Mouse (Mus musculus) MEL (cell line): ENCODE data around the gene Synpo2. TPM values are rescaled to one million over a fixed set of nuclear protein-coding genes. Genes with fewer than 3 reads are reported as not detected.

Experiments
- DNase-seq: peaks from one replicate; pipeline ENCODE4 v3.0.0; 2011; ENCODE audit warnings: low read depth, low spot score
- H3K27ac ChIP-seq: 2 replicates; pipeline ENCODE4 v1.5.1; 2012; ENCODE audit warnings: low read depth, mild to moderate bottlenecking, control low read depth, low read length, moderate library complexity; ENCODE audit not compliant: control insufficient read depth
- H3K27me3 ChIP-seq, 2 experiments: fragments of 150-350 bp in 1 of 2; sonication (generic) in 1 of 2; 2 replicates each; pipeline ENCODE4 v1.6.1; 2012; ENCODE audit warnings: low read length in 2 of 2, mild to moderate bottlenecking in 2 of 2, improper control_type of control experiment in 1 of 2, moderate library complexity in 1 of 2; ENCODE audit not compliant: insufficient read depth in 2 of 2, control insufficient read depth in 1 of 2
- H3K36me3 ChIP-seq, 2 experiments: 2 replicates each; pipeline ENCODE4 v1.6.1; 2012 to 2014; ENCODE audit warnings: low read length in 2 of 2, improper control_type of control experiment in 1 of 2, inconsistent platforms in 1 of 2, mild to moderate bottlenecking in 1 of 2; ENCODE audit not compliant: insufficient read depth in 2 of 2, control insufficient read depth in 1 of 2
- H3K4me1 ChIP-seq, 2 experiments: fragments of 150-350 bp in 1 of 2; sonication (generic) in 1 of 2; 2 replicates each; pipeline ENCODE4 v1.6.1; 2012; ENCODE audit warnings: low read length in 2 of 2, improper control_type of control experiment in 1 of 2, mild to moderate bottlenecking in 1 of 2; ENCODE audit not compliant: insufficient read depth in 2 of 2, control insufficient read depth in 1 of 2
- H3K4me3 ChIP-seq, 2 experiments: fragments of 150-350 bp in 1 of 2; sonication (generic) in 1 of 2; 2 replicates each; pipeline ENCODE4 v1.5.1; 2012; ENCODE audit warnings: low read depth in 2 of 2, low read length in 2 of 2, mild to moderate bottlenecking in 2 of 2, moderate library complexity in 2 of 2, control low read depth in 1 of 2, improper control_type of control experiment in 1 of 2; ENCODE audit not compliant: control insufficient read depth in 1 of 2, insufficient read depth in 1 of 2
- H3K79me2 ChIP-seq: 2 replicates; pipeline ENCODE4 v1.6.1; 2012; ENCODE audit warnings: mild to moderate bottlenecking, low read length, moderate library complexity; ENCODE audit not compliant: control insufficient read depth, poor library complexity, insufficient read depth
- H3K9ac ChIP-seq: 2 replicates; pipeline ENCODE4 v1.6.1; 2012; ENCODE audit warnings: low read depth, mild to moderate bottlenecking, control low read depth, low read length, moderate library complexity; ENCODE audit not compliant: control insufficient read depth, poor library complexity, severe bottlenecking
- H3K9me3 ChIP-seq: fragments of 150-350 bp; sonication (generic); replicated peaks from 2 replicates; pipeline ENCODE4 v1.6.1; 2012; ENCODE audit warnings: mild to moderate bottlenecking, low read length, improper control_type of control experiment, moderate library complexity; ENCODE audit not compliant: insufficient read depth
- BHLHE40 ChIP-seq: IDR thresholded peaks from 2 replicates; pipeline ENCODE4 v1.6.1; 2012; ENCODE audit warnings: low read depth, mild to moderate bottlenecking, inconsistent platforms, low read length, improper control_type of control experiment, borderline replicate concordance
- CHD1 ChIP-seq: IDR thresholded peaks from 2 replicates; pipeline ENCODE4 v1.6.1; 2012; ENCODE audit warnings: low read depth, mild to moderate bottlenecking, inconsistent platforms, low read length, improper control_type of control experiment
- ELF1 ChIP-seq: IDR thresholded peaks from 2 replicates; pipeline ENCODE4 v1.6.1; 2014; ENCODE audit warnings: low read depth, mild to moderate bottlenecking, inconsistent platforms, low read length, improper control_type of control experiment, moderate library complexity
- EP300 ChIP-seq, 2 experiments: IDR thresholded peaks; 2 replicates each; pipeline ENCODE4 v1.6.1; 2011; ENCODE audit warnings: improper control_type of control experiment in 2 of 2, low read length in 2 of 2, low read depth in 1 of 2, mild to moderate bottlenecking in 1 of 2
- ETS1 ChIP-seq: IDR thresholded peaks from 2 replicates; pipeline ENCODE4 v1.6.1; 2012; ENCODE audit warnings: low read depth, mild to moderate bottlenecking, inconsistent platforms, low read length, improper control_type of control experiment, moderate library complexity
- GATA1 ChIP-seq: IDR thresholded peaks from 2 replicates; pipeline ENCODE4 v1.6.1; 2011; ENCODE audit warnings: low read depth, low read length, improper control_type of control experiment
- HCFC1 ChIP-seq: IDR thresholded peaks from 2 replicates; pipeline ENCODE4 v1.6.1; 2012; ENCODE audit warnings: low read depth, mild to moderate bottlenecking, inconsistent platforms, low read length, improper control_type of control experiment, moderate library complexity
- KAT2A ChIP-seq: conservative IDR thresholded peaks from 2 replicates; pipeline ENCODE4 v1.6.1; 2012; ENCODE audit warnings: low read depth, low read length, improper control_type of control experiment, inconsistent platforms
- MAFK ChIP-seq: IDR thresholded peaks from 2 replicates; pipeline ENCODE4 v1.6.1; 2011; ENCODE audit warnings: low read depth, mild to moderate bottlenecking, low read length, improper control_type of control experiment, borderline replicate concordance
- MAX ChIP-seq: IDR thresholded peaks from 2 replicates; pipeline ENCODE4 v1.6.1; 2011; ENCODE audit warnings: low read length, improper control_type of control experiment
- MAZ ChIP-seq: IDR thresholded peaks from 2 replicates; pipeline ENCODE4 v1.6.1; 2012; ENCODE audit warnings: low read depth, mild to moderate bottlenecking, inconsistent platforms, low read length, improper control_type of control experiment
- MEF2A ChIP-seq: IDR thresholded peaks from 2 replicates; pipeline ENCODE4 v1.6.1; 2014; ENCODE audit warnings: low read depth, mild to moderate bottlenecking, inconsistent platforms, low read length, improper control_type of control experiment; ENCODE audit not compliant: poor library complexity, insufficient replicate concordance, severe bottlenecking; ENCODE audit errors: extremely low read depth
- MXI1 ChIP-seq: IDR thresholded peaks from 2 replicates; pipeline ENCODE4 v1.6.1; 2011; ENCODE audit warnings: mild to moderate bottlenecking, low read depth, low read length, improper control_type of control experiment
- MYB ChIP-seq: IDR thresholded peaks from 2 replicates; pipeline ENCODE4 v1.6.1; 2011; ENCODE audit warnings: mild to moderate bottlenecking, low read depth, low read length, improper control_type of control experiment
- NELFE ChIP-seq: IDR thresholded peaks from 2 replicates; pipeline ENCODE4 v1.6.1; 2011; ENCODE audit warnings: low read depth, low read length, improper control_type of control experiment
- POLR2A ChIP-seq, 2 experiments: IDR thresholded peaks; 2 replicates each; pipeline ENCODE4 v1.6.1; 2011 to 2012; ENCODE audit warnings: low read length in 2 of 2, mild to moderate bottlenecking in 2 of 2, control low read depth in 1 of 2, improper control_type of control experiment in 1 of 2, low read depth in 1 of 2, moderate library complexity in 1 of 2; ENCODE audit not compliant: control insufficient read depth in 1 of 2, insufficient read depth in 1 of 2, poor library complexity in 1 of 2
- POLR2AphosphoS5 ChIP-seq: IDR thresholded peaks from 2 replicates; pipeline ENCODE4 v1.6.1; 2012; ENCODE audit warnings: low read depth, borderline replicate concordance, mild to moderate bottlenecking, inconsistent platforms, low read length, moderate library complexity, mixed read lengths
- RCOR1 ChIP-seq: IDR thresholded peaks from 2 replicates; pipeline ENCODE4 v1.6.1; 2012; ENCODE audit warnings: low read depth, mild to moderate bottlenecking, inconsistent platforms, low read length, improper control_type of control experiment
- TAL1 ChIP-seq: IDR thresholded peaks from 2 replicates; pipeline ENCODE4 v1.6.1; 2012; ENCODE audit warnings: mild to moderate bottlenecking, inconsistent platforms, low read length, moderate library complexity, mixed read lengths
- TBP ChIP-seq: IDR thresholded peaks from 2 replicates; pipeline ENCODE4 v1.8.0; 2011; ENCODE audit warnings: low read depth, low read length, improper control_type of control experiment
- TCF12 ChIP-seq: IDR thresholded peaks from 2 replicates; pipeline ENCODE4 v1.6.1; 2014; ENCODE audit warnings: low read depth, mild to moderate bottlenecking, inconsistent platforms, low read length, improper control_type of control experiment, moderate library complexity
- UBTF ChIP-seq: IDR thresholded peaks from 2 replicates; pipeline ENCODE4 v1.6.1; 2012; ENCODE audit warnings: low read depth, mild to moderate bottlenecking, inconsistent platforms, low read length, improper control_type of control experiment, moderate library complexity, borderline replicate concordance; ENCODE audit not compliant: insufficient read depth
- USF2 ChIP-seq, 2 experiments: IDR thresholded peaks; 2 replicates each; pipeline ENCODE4 v1.6.1; 2011 to 2012; ENCODE audit warnings: improper control_type of control experiment in 2 of 2, low read length in 2 of 2, borderline replicate concordance in 1 of 2, inconsistent platforms in 1 of 2, low read depth in 1 of 2, mild to moderate bottlenecking in 1 of 2; ENCODE audit not compliant: insufficient read depth in 1 of 2
- ZC3H11A ChIP-seq: IDR thresholded peaks from 2 replicates; pipeline ENCODE4 v1.6.1; 2012; ENCODE audit warnings: low read depth, mild to moderate bottlenecking, inconsistent platforms, low read length, improper control_type of control experiment
- ZKSCAN1 ChIP-seq: IDR thresholded peaks from 2 replicates; pipeline ENCODE4 v1.6.1; 2012; ENCODE audit warnings: low read depth, mild to moderate bottlenecking, inconsistent platforms, low read length, improper control_type of control experiment, moderate library complexity
- ZMIZ1 ChIP-seq: IDR thresholded peaks from 2 replicates; pipeline ENCODE4 v1.6.1; 2012; ENCODE audit warnings: low read depth, mild to moderate bottlenecking, inconsistent platforms, low read length, improper control_type of control experiment, moderate library complexity
- ZNF384 ChIP-seq: IDR thresholded peaks from 2 replicates; pipeline ENCODE4 v1.6.1; 2012; ENCODE audit warnings: low read depth, mild to moderate bottlenecking, inconsistent platforms, low read length, improper control_type of control experiment
- polyA plus RNA-seq, 2 experiments: library from polyadenylated mRNA; stranded (reverse) in 1 of 2; unstranded in 1 of 2; fragments of >175 nt in 1 of 2; fragments of >200 nt in 1 of 2; gene quantifications; 2 replicates each; pipeline versions ENCODE4 v1.2.1 to v1.2.4; 2012; ENCODE audit warnings: low replicate concordance in 2 of 2, low read depth in 1 of 2; ENCODE audit not compliant: insufficient read length in 2 of 2, insufficient read depth in 1 of 2, missing spikeins in 1 of 2
- total RNA-seq: library from RNA; depleted of rRNA; stranded (reverse); fragments of 300-350 nt; gene quantifications from 2 replicates; pipeline ENCODE4 v1.2.3, GENCODE M21; 2012

Gene Synpo2
- total and polyA plus RNA-seq, 3 experiments, result 0.04 TPM; not detected in 2

DNA sequence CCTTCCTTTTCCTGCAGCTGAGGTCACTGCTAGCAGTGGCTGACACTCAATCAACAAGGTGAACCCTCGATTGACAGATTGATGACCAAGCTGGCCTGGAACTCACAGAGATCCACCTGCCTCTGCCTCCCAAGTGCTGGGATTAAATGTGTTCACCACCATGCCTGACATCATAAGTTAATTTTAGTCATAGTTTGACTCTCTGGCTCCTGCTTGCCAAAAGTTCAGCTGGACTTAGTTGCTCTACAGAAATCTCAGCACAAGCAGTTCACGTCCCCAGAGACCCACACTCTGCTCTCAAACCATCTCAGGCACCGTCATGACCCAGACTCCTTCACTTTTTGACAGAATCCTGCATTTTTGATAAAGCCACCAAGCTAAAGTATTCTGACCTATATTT, 87.3 kb downstream of the Synpo2 start:
- Histone ChIP-seq H3K4me3 (no peak overlapping the region), H3K27me3 (peaks cover 0 to 5% of the 10 kb centered on the region in 2 experiments; a peak in 2 of 4 replicates), H3K9ac (no peak overlapping the region), H3K79me2 (no peaks in the 10 kb centered on the region), H3K36me3 (no peaks in the 10 kb centered on the region), H3K27ac (no peak overlapping the region), H3K4me1 (no peaks in the 10 kb centered on the region), H3K9me3 (no peaks in the 10 kb centered on the region)
- DNase-seq, result no peak
- no peak for TF ChIP-seq ELF1
- TF ChIP-seq EP300 (IDR thresholded peaks at IDR 0.05; ENCODE audit: low read depth in 1 of 2, low read length in 2 of 2), result no peak
- no peak for TF ChIP-seq ETS1
- TF ChIP-seq ZMIZ1, result no peak
- no peak for TF ChIP-seq NELFE
- no peak for TF ChIP-seq ZC3H11A
- TF ChIP-seq MAZ, result no peak
- TF ChIP-seq USF2 (IDR thresholded peaks at IDR 0.05; ENCODE audit: borderline replicate concordance in 1 of 2, insufficient read depth in 1 of 2, low read depth in 1 of 2, low read length in 2 of 2), result no peak
- TF ChIP-seq POLR2AphosphoS5, result no peak
- TF ChIP-seq HCFC1, result no peak
- no peak for TF ChIP-seq MAX
- no peak for TF ChIP-seq KAT2A
- no peak for TF ChIP-seq RCOR1
- TF ChIP-seq CHD1, result no peak
- TF ChIP-seq MXI1, result no peak
- no peak for TF ChIP-seq POLR2A (IDR thresholded peaks at IDR 0.05; ENCODE audit: control insufficient read depth in 1 of 2, insufficient read depth in 1 of 2, low read depth in 1 of 2, low read length in 2 of 2, poor library complexity in 1 of 2)
- no peak for TF ChIP-seq TBP
- no peak for TF ChIP-seq BHLHE40
- TF ChIP-seq TCF12, result no peak

GRCm38 (mm10) chr3:123146557-123146956, 89.4 kb downstream of the Synpo2 start:
- no peak for TF ChIP-seq RCOR1
- TF ChIP-seq ELF1, result no peak
- no peak for TF ChIP-seq ZMIZ1
- TF ChIP-seq ZNF384, result no peak
- TF ChIP-seq MAFK, result no peak
- TF ChIP-seq ETS1, result no peak
- no peak for TF ChIP-seq MEF2A
- TF ChIP-seq MAZ, result no peak
- TF ChIP-seq ZC3H11A, result no peak
- TF ChIP-seq TCF12, result no peak
- TF ChIP-seq MAX, result no peak
- TF ChIP-seq MXI1, result no peak
- no peak for TF ChIP-seq ZKSCAN1
- no peak for TF ChIP-seq USF2 (IDR thresholded peaks at IDR 0.05; ENCODE audit: borderline replicate concordance in 1 of 2, insufficient read depth in 1 of 2, low read depth in 1 of 2, low read length in 2 of 2)
- TF ChIP-seq TAL1, result no peak
- no peak for TF ChIP-seq MYB
- TF ChIP-seq KAT2A, result no peak
- TF ChIP-seq GATA1, result no peak
- TF ChIP-seq UBTF, result no peak
- Histone ChIP-seq H3K9me3 (no peaks in the 10 kb centered on the region), H3K27ac (no peak overlapping the region)

More at GRCm38 (mm10) chr3:123146557-123146956, 89.4 kb downstream of the Synpo2 start:
- Histone ChIP-seq H3K4me3 (no peak overlapping the region), H3K79me2 (no peaks in the 10 kb centered on the region), H3K9ac (no peak overlapping the region), H3K27me3 (peaks cover 0 to 4% of the 10 kb centered on the region in 2 experiments; a peak in 2 of 4 replicates), H3K4me1 (no peaks in the 10 kb centered on the region), H3K36me3 (no peaks in the 10 kb centered on the region)
- no peak for DNase-seq
